Mouse (Mus musculus) CH12.LX (cell line): ENCODE measurements around the gene Errfi1. TPM values are rescaled to one million over a fixed set of nuclear protein-coding genes. Genes with fewer than 3 reads are reported as not detected.
"Not testable (repeated sequence)": the region's sequence is repeated elsewhere in the genome, so short reads cannot be mapped to it uniquely, and the experiment has no call there.

Source experiments
- DNase-seq: peaks from one replicate; pipeline ENCODE4 v3.0.0-alpha.2; 2013; ENCODE audit errors: extremely low read depth
- H3K27ac ChIP-seq: 2 replicates; pipeline ENCODE4 v1.5.1; 2012; ENCODE audit warnings: low read depth, mild to moderate bottlenecking, control low read depth, moderate library complexity; ENCODE audit not compliant: insufficient read depth
- H3K27me3 ChIP-seq: replicated peaks from 2 replicates; pipeline ENCODE3; 2012; ENCODE audit warnings: inconsistent platforms
- H3K36me3 ChIP-seq, 2 experiments: replicated peaks in 1 of 2; 2 replicates each; pipeline versions ENCODE3 to v1.6.1; 2012; ENCODE audit warnings: inconsistent platforms in 1 of 2, low read length in 1 of 2, mild to moderate bottlenecking in 1 of 2, mixed read lengths in 1 of 2, moderate library complexity in 1 of 2; ENCODE audit not compliant: control insufficient read depth in 1 of 2, insufficient read depth in 1 of 2
- H3K4me1 ChIP-seq, 2 experiments: 2 replicates each; pipeline ENCODE4 v1.6.1; 2012; ENCODE audit warnings: inconsistent platforms in 1 of 2, moderate library complexity in 1 of 2; ENCODE audit not compliant: insufficient read depth in 2 of 2, control insufficient read depth in 1 of 2
- H3K4me2 ChIP-seq: 2 replicates; pipeline ENCODE4 v1.6.1; 2012; ENCODE audit warnings: low read depth, mild to moderate bottlenecking, control low read depth; ENCODE audit not compliant: poor library complexity, insufficient read depth, severe bottlenecking
- H3K4me3 ChIP-seq, 3 experiments: fragments of 150-350 bp in 1 of 3; sonication (generic) in 1 of 3; replicated peaks in 1 of 3; 2 replicates each; pipeline versions ENCODE3 to v1.5.1; 2011 to 2012; ENCODE audit warnings: low read depth in 2 of 3, low read length in 2 of 3, mild to moderate bottlenecking in 2 of 3, moderate library complexity in 2 of 3, control low read depth in 1 of 3, improper control_type of control experiment in 1 of 3, inconsistent platforms in 1 of 3, mixed read lengths in 1 of 3; ENCODE audit not compliant: poor library complexity in 1 of 3
- H3K79me2 ChIP-seq: replicated peaks from 2 replicates; pipeline ENCODE4 v1.6.1; 2012; ENCODE audit warnings: mild to moderate bottlenecking, moderate library complexity; ENCODE audit not compliant: control insufficient read depth, poor library complexity, insufficient read depth, severe bottlenecking; ENCODE audit errors: extremely low read depth
- H3K9ac ChIP-seq: 2 replicates; pipeline ENCODE4 v1.6.1; 2012; ENCODE audit warnings: low read depth, mild to moderate bottlenecking, control low read depth, moderate library complexity; ENCODE audit not compliant: insufficient read depth
- H3K9me3 ChIP-seq: replicated peaks from 2 replicates; pipeline ENCODE3; 2012; ENCODE audit warnings: low read length, inconsistent platforms, mixed read lengths
- CHD1 ChIP-seq: IDR thresholded peaks from 2 replicates; pipeline ENCODE4 v1.6.1; 2012; ENCODE audit warnings: low read depth, low read length, improper control_type of control experiment, inconsistent platforms
- CHD2 ChIP-seq: IDR thresholded peaks from 2 replicates; pipeline ENCODE4 v1.6.1; 2011; ENCODE audit warnings: low read length, improper control_type of control experiment
- CTCF ChIP-seq, 2 experiments: IDR thresholded peaks in 1 of 2; conservative IDR thresholded peaks in 1 of 2; 2 replicates each; pipeline ENCODE4 v1.5.1; 2011 to 2012; ENCODE audit warnings: low read depth in 2 of 2, low read length in 2 of 2, improper control_type of control experiment in 1 of 2, inconsistent platforms in 1 of 2, mild to moderate bottlenecking in 1 of 2, moderate library complexity in 1 of 2
- GABPA ChIP-seq: IDR thresholded peaks from 2 replicates; pipeline ENCODE4 v1.6.1; 2012; ENCODE audit warnings: low read depth, low read length, improper control_type of control experiment, inconsistent platforms; ENCODE audit not compliant: insufficient replicate concordance
- HCFC1 ChIP-seq: IDR thresholded peaks from 2 replicates; pipeline ENCODE4 v1.6.1; 2012; ENCODE audit warnings: low read depth, mild to moderate bottlenecking, inconsistent platforms, low read length, improper control_type of control experiment
- IRF4 ChIP-seq: IDR thresholded peaks from 2 replicates; pipeline ENCODE4 v1.6.1; 2014; ENCODE audit warnings: low read depth, mild to moderate bottlenecking, inconsistent platforms, low read length, improper control_type of control experiment
- JUN ChIP-seq: IDR thresholded peaks from 2 replicates; pipeline ENCODE4 v1.6.1; 2011; ENCODE audit warnings: low read depth, mild to moderate bottlenecking, low read length, improper control_type of control experiment, moderate library complexity; ENCODE audit not compliant: insufficient read depth
- MEF2A ChIP-seq: IDR thresholded peaks from 2 replicates; pipeline ENCODE4 v1.6.1; 2014; ENCODE audit warnings: low read depth, mild to moderate bottlenecking, inconsistent platforms, low read length, improper control_type of control experiment, borderline replicate concordance
- MXI1 ChIP-seq: IDR thresholded peaks from 2 replicates; pipeline ENCODE4 v1.6.1; 2011; ENCODE audit warnings: mild to moderate bottlenecking, low read depth, low read length, improper control_type of control experiment
- MYC ChIP-seq: IDR thresholded peaks from 2 replicates; pipeline ENCODE4 v1.6.1; 2011; ENCODE audit warnings: low read depth, mild to moderate bottlenecking, improper control_type of control experiment, low read length
- NRF1 ChIP-seq: IDR thresholded peaks from 2 replicates; pipeline ENCODE4 v1.6.1; 2014; ENCODE audit warnings: low read depth, mild to moderate bottlenecking, inconsistent platforms, low read length, improper control_type of control experiment, moderate library complexity
- PAX5 ChIP-seq: IDR thresholded peaks from 2 replicates; pipeline ENCODE4 v1.6.1; 2012; ENCODE audit warnings: low read length, inconsistent platforms, mixed read lengths
- POLR2A ChIP-seq: IDR thresholded peaks from 2 replicates; pipeline ENCODE4 v1.6.1; 2011; ENCODE audit warnings: low read depth, mild to moderate bottlenecking, improper control_type of control experiment, low read length
- POLR2AphosphoS2 ChIP-seq: IDR thresholded peaks from 2 replicates; pipeline ENCODE4 v1.6.1; 2011; ENCODE audit warnings: low read depth, low read length, improper control_type of control experiment
- RAD21 ChIP-seq: IDR thresholded peaks from 2 replicates; pipeline ENCODE4 v1.6.1; 2011; ENCODE audit warnings: low read depth, mild to moderate bottlenecking, low read length, improper control_type of control experiment, moderate library complexity
- SIN3A ChIP-seq: IDR thresholded peaks from 2 replicates; pipeline ENCODE4 v1.6.1; 2012; ENCODE audit warnings: low read length, improper control_type of control experiment, inconsistent platforms
- TCF12 ChIP-seq: IDR thresholded peaks from 2 replicates; pipeline ENCODE4 v1.6.1; 2014; ENCODE audit warnings: low read depth, mild to moderate bottlenecking, inconsistent platforms, low read length, improper control_type of control experiment
- USF2 ChIP-seq: conservative IDR thresholded peaks from 2 replicates; pipeline ENCODE4 v1.6.1; 2011; ENCODE audit warnings: low read depth, low read length, improper control_type of control experiment
- ZKSCAN1 ChIP-seq: IDR thresholded peaks from 2 replicates; pipeline ENCODE4 v1.6.1; 2012; ENCODE audit warnings: low read depth, inconsistent platforms, low read length, improper control_type of control experiment, borderline replicate concordance
- ZMIZ1 ChIP-seq: IDR thresholded peaks from 2 replicates; pipeline ENCODE4 v1.6.1; 2012; ENCODE audit warnings: low read depth, mild to moderate bottlenecking, inconsistent platforms, low read length, improper control_type of control experiment
- ZNF384 ChIP-seq: IDR thresholded peaks from 2 replicates; pipeline ENCODE4 v1.6.1; 2012; ENCODE audit warnings: low read depth, low read length, improper control_type of control experiment, inconsistent platforms
- dilution Hi-C: fragments of 300-500 bp; cut with MboI; formaldehyde crosslinking; loops from 2 replicates; pipeline ENCODE4 v1.14.3; 2020; ENCODE audit warnings: low sequenced_read_pairs; ENCODE audit not compliant: extremely low pct_unique_long_range_greater_than_20kb, extremely low pct_ligation_motif_present
- in situ Hi-C: fragments of 300-500 bp; cut with MboI; formaldehyde crosslinking; loops from 3 replicates; pipeline ENCODE4 v1.14.3; 2019; ENCODE audit warnings: low sequenced_read_pairs, low pct_ligation_motif_present, low pct_unique_long_range_greater_than_20kb, mixed read lengths
- polyA plus RNA-seq: library from polyadenylated mRNA; unstranded; fragments of >175 nt; gene quantifications from 2 replicates; pipeline ENCODE4 v1.2.1, GENCODE M21; 2012; ENCODE audit warnings: low read depth; ENCODE audit not compliant: insufficient read length
- total RNA-seq, 2 experiments: library from RNA; depleted of rRNA; stranded (reverse); fragments of 300-350 nt in 1 of 2; fragments of >200 nt in 1 of 2; gene quantifications; 2 replicates each; pipeline ENCODE4 v1.2.3; 2012 to 2014

The Errfi1 gene
- total and polyA plus RNA-seq, 3 experiments = 0.08 to 0.28 (median 0.14) TPM

- no peaks in the 10 kb centered on the region for H3K79me2 ChIP-seq
- no peak for DNase-seq
- no peak overlapping the region for H3K4me2 ChIP-seq
- H3K9ac ChIP-seq = no peak overlapping the region
- peaks cover 6 to 45% of the 10 kb centered on the region in 2 experiments for H3K4me1 ChIP-seq
- H3K36me3 ChIP-seq = no peaks in the 10 kb centered on the region
- TF ChIP-seq POLR2A = no peak
- TF ChIP-seq RAD21 = no peak
- TF ChIP-seq SIN3A = no peak
- no peak for TF ChIP-seq CHD2
- no peak for TF ChIP-seq POLR2AphosphoS2
- TF ChIP-seq ZKSCAN1 = no peak
- no peak for TF ChIP-seq CHD1
- no peak for TF ChIP-seq CTCF (conservative IDR thresholded peaks at IDR 0.05 in 1 of 2, IDR thresholded peaks at IDR 0.05 in 1 of 2; ENCODE audit: low read depth in 2 of 2, low read length in 2 of 2)
- TF ChIP-seq NRF1 = no peak
- TF ChIP-seq ZNF384 = no peak
- no peak for TF ChIP-seq GABPA
- TF ChIP-seq IRF4 = no peak
- no peak for TF ChIP-seq USF2
- no peak for TF ChIP-seq PAX5
- TF ChIP-seq MXI1 = no peak
- no peak for TF ChIP-seq MEF2A
- no peak for TF ChIP-seq MYC
- no peak for TF ChIP-seq JUN
- TF ChIP-seq, all 38 proteins: peak for 0
- dilution Hi-C loops (no loop called here), in situ Hi-C loops (loop anchor here (10.0 kb wide), 1 partner anchor 207 kb away; no protein-coding TSS in a partner anchor)
- Histone ChIP-seq H3K27ac (no peak overlapping the region), H3K27me3 (no peaks in the 10 kb centered on the region), H3K4me3 (no peak overlapping the region), H3K9me3 (no peaks in the 10 kb centered on the region)
Measured at GRCm38 (mm10) chr4:150872139-150872651, 18.5 kb downstream of the Errfi1 start.

DNA sequence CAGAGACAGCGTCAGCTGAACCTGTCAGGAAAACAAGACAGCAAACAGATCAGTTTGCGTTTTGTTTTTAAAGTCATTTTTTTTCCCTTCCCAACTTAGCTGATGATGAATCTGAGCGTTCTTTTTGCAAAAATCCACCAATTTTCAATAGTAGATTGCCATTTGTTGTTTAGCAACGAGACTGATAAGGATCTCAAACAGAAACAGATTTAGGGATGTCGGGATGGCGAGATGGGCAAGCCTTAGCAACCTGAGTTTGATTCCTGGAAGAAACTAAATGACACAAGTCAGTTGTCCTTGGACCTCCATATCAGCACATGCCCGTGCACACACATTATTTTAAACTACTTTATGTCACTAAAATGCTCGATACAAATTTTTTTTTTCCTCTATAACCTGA lies 19.0 kb downstream of the Errfi1 start:
- Histone ChIP-seq H3K4me1 (peaks cover 6 to 45% of the 10 kb centered on the region in 2 experiments), H3K36me3 (no peaks in the 10 kb centered on the region), H3K9me3 (no peaks in the 10 kb centered on the region), H3K4me2 (no peak overlapping the region), H3K9ac (no peak overlapping the region), H3K27ac (no peak overlapping the region), H3K79me2 (no peaks in the 10 kb centered on the region), H3K27me3 (no peaks in the 10 kb centered on the region), H3K4me3 (no peak overlapping the region)
- TF ChIP-seq IRF4 (no peak), CHD2 (no peak), HCFC1 (no peak), POLR2AphosphoS2 (no peak), POLR2A (no peak), TCF12 (no peak), ZMIZ1 (no peak), ZKSCAN1 (no peak), MYC (no peak), JUN (no peak)
- DNase-seq = no peak
- dilution Hi-C loops = no loop called here
- in situ Hi-C loops = loop anchor here (10.0 kb wide), 1 partner anchor 208 kb away; no protein-coding TSS in a partner anchor

DNA sequence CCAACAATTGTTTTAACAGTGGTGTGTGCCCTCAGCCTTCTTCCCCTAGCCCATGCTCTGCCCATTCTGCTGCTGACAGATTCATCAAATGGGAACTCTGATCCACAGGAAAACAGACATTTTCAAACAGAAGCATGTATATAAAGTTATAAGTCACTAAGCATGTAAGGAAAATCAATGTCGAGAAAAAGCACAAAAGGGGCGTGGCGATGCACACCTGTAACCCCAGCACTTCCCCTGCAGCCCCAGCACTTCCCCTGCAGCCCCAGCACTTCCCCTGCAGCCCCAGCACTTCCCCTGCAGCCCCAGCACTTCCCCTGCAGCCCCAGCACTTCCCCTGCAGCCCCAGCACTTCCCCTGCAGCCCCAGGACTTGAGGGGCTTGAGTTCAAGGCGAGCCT lies 20.7 kb downstream of the Errfi1 start:
- H3K4me3 ChIP-seq, H3K27ac ChIP-seq, dilution Hi-C loops, H3K27me3 ChIP-seq, H3K9me3 ChIP-seq, H3K79me2 ChIP-seq, H3K4me2 ChIP-seq, DNase-seq, H3K9ac ChIP-seq, H3K36me3 ChIP-seq: not testable (repeated sequence)
- in situ Hi-C loops = loop anchor here (10.0 kb wide), 1 partner anchor 210 kb away; no protein-coding TSS in a partner anchor
- H3K4me1 ChIP-seq = peaks cover 6 to 44% of the 10 kb centered on the region in 2 experiments
